Mouse (Mus musculus): ENCODE results near the gene Dnajb3.

GRCm38 (mm10) chr1:88215466-88216380 lies 10.1 kb upstream of the Dnajb3 start:
- TF ChIP-seq CTCF (IDR thresholded peaks at IDR 0.05; ENCODE audit: low read depth, low read length): no peak
- TF ChIP-seq GATA1 (IDR thresholded peaks at IDR 0.05; ENCODE audit: borderline replicate concordance, low read length): no peak

All from G1E (cell line).